Mouse (Mus musculus): ENCODE measurements around the gene Lcat. TPM values are rescaled to one million over a fixed set of nuclear protein-coding genes. Genes with fewer than 3 reads are reported as not detected.

The Lcat gene
- total RNA-seq, 2 experiments from 2014 or later: 26.7 to 29.0 TPM

DNA sequence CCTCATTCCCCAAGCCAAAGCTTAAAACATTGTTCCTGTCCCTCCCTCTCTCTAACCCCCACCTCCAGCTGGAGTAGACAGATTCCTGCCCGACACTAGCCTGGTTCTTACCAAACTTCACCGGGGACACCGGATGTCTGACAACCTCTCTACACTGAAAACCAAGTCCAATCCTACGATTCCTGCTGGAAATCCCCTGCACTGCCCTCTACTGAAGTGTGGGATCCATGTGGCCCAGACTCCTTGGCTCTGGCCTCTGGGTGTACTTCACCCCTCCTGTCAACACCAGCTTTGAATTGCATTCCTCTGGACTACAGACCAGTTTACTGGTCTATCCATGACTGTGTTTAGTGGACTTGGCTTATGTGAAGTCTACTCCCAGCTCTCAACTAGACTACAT is 13.4 kb upstream of the Lcat start:
- intact Hi-C loops (cut with DNase I): no loop called here
- no peak for DNase-seq (ENCODE audit: low spot score in 2 of 2)

DNA sequence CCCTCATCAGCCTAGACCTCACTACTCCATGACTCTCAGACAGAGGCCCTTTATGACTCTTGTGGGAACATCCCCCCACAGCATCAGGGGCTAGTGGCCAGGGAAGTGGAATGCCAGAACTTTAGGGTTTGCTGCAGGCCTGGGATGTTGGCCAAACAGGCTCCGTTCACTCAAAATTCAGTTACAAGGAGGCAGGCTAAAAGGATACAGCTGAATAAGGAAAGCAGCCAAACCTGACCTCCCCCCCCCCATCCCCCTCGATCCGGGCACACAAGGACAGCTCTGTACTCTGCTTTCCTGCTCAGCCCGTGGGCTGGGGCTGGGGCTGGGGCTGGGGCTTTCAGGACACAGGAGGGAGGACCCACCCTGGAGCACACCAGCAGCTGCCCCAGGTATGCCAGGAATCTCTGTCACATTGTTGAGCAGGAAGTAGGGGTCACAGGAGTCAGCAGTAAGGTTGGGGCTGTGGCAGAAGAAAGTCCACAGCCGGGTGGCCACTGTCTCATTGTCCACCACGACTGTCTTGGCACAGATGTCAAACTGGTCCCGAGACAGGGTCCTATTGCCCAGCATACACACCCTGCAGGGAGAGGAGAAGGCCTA is 8.0 kb upstream of the Lcat start:
- no peak for DNase-seq (ENCODE audit: low spot score in 2 of 2)
- intact Hi-C loops (cut with DNase I): no loop called here

DNA sequence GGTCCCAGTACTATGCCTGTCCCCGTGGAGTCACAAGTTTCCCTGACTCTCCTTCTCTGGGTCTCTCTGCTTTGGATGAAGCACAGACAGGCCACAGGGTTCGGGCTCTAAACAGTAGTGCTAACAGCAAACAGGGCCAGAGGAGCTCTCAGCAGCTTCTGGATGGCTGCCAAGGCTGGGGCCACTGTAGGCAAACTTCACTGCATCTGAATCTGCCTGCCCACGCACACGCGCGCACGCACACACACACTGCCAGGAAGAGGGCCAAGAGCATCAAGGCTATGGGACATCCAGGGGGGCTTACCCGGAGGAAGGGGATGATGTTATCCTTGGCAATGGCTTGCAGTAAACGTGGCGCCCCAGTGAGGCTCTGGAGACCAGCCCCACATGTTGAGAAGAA is 6.2 kb upstream of the Lcat start:
- intact Hi-C loops (cut with DNase I): no loop called here
- DNase-seq (ENCODE audit: low spot score in 2 of 2): peak in 1 of 2 experiments; percentile 39

DNA sequence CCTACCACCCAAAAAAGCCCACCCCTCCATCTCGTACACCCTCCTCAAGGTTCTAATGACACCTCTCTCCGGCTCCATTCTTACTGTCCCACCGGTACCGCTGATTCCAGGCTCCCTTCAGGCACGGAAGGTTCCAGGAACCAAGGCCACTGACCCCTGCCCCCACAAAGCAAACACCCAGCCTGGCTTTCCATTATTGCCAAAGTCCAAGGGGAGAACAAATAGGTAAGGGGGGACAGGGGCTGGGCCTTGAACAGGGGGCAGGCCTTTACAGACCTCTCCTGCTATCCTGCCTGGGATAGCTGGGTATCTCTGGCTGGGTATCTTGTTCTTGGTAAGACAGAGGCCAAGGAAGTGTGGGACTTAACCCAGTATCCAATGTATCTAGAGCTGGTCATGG is 640 bp downstream of the Lcat start:
- no peak for DNase-seq (ENCODE audit: low spot score in 2 of 2)

DNA sequence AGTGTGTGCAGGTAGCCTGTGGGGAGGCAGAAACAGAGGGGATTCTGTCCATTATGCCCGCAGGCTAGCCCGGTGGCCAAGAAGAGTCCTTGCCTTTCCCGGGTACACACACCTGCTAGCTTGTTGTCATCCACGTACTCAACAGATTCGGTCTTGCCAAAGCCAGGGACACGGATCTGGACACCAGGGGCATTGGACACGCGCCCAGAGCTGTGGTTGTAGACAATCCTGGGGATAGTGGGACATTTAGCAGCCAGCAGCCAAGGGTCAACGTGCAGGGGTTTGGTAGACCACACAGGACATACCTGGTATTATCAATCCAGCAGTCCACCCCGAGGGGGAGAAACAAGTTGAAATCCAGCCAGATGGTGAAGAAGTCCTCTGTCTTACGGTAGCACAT is 1.2 kb downstream of the Lcat start:
- intact Hi-C loops (cut with DNase I): no loop called here

More for the DNA sequence above, 640 bp downstream of the Lcat start:
- intact Hi-C loops (cut with DNase I): no loop called here

DNA sequence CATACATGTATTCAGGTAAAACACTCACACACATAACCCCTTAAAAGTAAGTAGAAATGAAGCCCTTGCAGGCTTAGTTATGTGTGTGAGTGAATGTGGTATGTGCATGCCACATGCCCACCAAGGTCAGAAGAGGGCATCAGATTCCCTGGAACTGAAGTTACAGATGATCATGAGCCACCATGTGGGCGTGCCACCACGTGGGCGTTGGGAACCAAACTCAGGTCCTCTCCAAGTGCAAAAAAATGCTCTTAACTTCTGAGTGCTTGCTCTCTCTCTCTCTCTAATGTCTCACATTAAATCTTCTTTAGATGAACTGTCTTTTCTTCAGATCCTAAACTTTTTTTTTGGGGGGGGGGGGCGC is 4.9 kb downstream of the Lcat start, which contains the start of gene Psmb10:
Psmb10 (minus strand) TSS at position 139 of the 364 bp plus-strand sequence.
- no peak for DNase-seq (ENCODE audit: low spot score in 2 of 2)
- intact Hi-C loops (cut with DNase I): loop anchor here (2.0 kb wide), 1 partner anchor 27 kb away; no protein-coding TSS in a partner anchor

More for the DNA sequence above, 1.2 kb downstream of the Lcat start:
- DNase-seq (ENCODE audit: low spot score in 2 of 2): no peak

DNA sequence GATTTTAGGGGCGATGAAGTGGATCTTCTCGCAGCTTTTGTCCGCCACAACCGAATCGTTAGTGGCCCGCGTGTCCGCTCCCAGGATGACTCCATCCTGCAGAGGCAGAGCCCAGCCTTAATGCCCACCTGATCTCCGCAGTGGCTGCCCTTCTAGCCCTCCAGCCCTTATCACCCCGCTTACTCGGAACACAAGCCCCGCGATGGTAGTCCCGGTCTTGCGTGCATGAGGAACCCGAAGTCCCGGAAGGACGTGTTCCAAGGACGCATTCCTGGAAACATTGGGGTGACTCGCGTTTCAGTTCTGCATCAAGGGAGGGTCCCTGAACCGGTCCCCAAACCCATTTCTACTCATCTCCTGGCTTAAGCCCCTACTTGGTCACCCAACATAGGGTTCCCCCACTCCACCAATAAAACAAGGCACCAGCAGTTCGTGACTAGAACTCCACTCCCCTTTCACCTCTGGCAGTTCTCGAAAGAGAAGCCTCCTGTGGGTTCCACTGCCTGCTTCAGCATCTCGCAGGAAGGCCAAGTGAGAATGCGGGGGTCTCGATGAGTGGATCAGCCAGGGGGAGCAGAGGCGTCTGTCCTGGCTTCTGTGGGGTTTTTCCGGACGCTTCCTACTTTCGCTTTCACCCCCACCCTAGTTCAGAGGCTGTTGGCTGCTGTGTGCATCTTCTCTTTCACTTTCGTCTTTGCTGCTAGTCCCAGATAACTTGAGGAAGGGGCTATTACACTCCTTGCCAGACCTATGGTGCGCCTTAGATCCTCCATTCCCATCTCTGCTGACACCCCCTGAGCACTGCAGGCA is 5.5 kb downstream of the Lcat start:
- intact Hi-C loops (cut with DNase I): loop anchor here (2.0 kb wide), 1 partner anchor 27 kb away; no protein-coding TSS in a partner anchor
- DNase-seq (ENCODE audit: low spot score in 2 of 2): peak; percentile 61 to 62

DNA sequence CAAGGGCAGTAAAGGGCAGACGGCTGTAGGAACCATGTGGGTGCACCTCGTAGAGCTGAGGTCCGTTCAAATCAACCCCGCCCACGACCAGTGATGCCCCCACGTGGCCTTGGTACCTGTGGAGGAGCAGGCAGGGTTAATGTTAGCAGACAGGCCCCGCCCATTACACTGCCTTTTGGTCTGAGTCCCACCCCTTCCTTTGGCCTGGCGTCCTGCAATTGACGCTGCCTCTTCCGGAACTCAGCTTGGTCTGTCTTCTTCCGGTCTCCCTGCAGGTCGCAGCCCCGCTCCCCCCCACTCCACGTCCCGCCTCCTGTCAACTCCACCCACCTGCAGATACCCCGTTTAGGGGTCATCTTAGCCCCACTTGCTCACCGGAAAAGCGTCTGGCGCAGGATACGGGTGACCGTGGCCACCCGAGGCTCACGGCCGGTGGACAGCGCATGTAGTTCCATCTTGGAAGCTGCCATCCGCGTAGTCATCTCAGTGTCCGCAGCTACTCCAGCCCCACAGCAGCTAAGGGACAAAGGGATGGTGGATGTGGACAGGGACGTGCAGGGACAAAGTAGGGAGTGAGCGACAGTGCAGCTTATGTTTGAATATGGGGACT is 6.2 kb downstream of the Lcat start:
- DNase-seq (ENCODE audit: low spot score in 2 of 2): peak; percentile 87 to 90
- intact Hi-C loops (cut with DNase I): no loop called here

DNA sequence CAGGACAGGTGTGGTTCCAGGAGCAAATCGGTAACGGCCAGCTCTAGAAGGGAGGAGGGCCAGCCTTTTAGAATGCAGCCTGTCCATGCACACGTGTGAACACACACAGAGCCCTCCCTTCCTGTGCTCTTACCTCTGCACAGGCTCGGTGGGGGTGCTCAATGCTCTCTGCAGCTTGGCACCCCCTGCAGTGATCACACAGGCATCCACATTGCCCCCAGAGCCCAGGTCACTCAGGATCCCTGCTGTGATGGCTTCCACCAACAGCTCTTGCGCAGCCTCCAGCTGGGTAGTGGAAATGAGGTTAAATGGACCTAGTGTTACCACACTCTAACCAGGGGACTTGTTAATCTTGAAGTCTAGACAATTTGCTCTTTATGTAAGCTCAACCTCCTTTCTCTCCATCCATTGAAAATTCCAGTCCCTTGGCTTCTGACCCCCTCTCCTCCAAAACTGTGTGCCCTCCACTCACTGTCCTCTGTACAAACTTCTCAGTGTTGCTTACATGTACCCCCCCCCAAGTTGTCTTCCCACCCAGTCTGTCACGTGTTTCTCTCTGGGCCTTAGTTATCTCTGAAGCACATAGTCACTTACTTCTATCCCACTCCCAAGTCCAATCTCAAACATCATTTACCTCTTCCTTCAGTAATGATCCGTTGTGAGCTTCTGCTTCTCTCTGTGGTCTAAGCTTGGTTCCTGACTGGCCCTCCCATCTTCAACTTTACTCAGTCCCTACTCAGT is 7.1 kb downstream of the Lcat start:
- DNase-seq (ENCODE audit: low spot score in 2 of 2): no peak
- intact Hi-C loops (cut with DNase I): no loop called here

DNA sequence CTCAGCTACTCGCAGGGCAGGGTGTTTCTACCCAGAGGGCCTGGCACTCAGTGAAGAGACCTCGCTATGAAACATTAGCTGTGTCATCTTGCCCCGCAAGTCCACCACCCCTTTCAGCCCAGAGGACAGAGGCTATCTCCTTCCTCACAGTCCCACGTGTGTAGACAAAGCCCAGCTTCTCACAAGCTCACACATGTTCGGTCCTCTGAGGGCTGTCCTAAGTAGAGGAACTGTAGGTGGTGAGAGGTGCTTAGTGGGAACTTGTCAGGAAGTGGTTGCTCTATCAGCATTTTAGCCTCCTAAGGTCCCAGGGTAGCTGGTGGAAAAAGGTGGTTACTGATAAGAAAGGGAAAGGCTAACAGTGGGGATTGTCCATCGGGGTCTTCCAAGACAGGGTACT is 8.1 kb downstream of the Lcat start:
- intact Hi-C loops (cut with DNase I): no loop called here
- no peak for DNase-seq (ENCODE audit: low spot score in 2 of 2)

DNA sequence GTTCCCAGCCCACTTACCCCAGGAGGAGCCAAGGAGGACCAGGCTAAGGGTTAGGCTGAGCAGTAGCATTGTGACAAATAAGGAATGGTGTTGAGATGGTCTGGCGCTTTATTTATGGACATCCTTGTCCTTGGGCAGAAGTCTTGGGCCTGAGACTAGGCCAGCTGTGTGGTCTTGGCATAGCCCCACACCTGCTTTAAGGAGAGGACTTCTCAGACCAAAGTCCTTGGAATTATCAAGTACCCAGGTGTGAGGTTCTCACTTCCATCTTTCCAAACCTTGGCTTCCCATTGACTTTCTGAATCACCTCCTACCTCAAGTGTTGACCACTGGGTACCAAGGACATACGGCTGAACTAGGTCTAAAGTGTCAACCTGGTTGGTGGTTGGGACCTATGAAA is 9.4 kb downstream of the Lcat start, which contains the start of gene Ctrl:
Ctrl (minus strand) TSS at position 101 of the 400 bp plus-strand sequence.
- intact Hi-C loops (cut with DNase I): no loop called here
- DNase-seq (ENCODE audit: low spot score in 2 of 2): no peak

DNA sequence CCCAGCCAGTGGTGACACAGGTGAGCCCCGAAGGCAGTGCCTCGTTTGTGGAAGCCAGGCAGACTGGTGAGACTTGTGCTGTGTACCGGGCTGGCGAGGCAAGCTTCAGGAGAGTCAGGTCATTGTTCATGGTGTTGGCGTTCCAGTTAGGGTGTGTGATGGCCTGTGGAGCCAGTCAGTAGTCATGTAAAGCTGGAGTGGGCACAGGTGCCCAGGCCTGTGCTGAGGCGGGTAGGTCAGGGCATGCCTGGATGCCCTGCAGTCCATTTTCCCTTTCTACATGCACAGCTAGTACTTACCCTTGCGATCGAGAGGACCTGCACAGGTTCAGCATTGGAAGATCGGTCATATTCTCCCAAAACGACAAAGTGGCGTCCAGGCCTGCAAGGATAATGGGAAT is 10.7 kb downstream of the Lcat start:
- no peak for DNase-seq (ENCODE audit: low spot score in 2 of 2)
- intact Hi-C loops (cut with DNase I): no loop called here

DNA sequence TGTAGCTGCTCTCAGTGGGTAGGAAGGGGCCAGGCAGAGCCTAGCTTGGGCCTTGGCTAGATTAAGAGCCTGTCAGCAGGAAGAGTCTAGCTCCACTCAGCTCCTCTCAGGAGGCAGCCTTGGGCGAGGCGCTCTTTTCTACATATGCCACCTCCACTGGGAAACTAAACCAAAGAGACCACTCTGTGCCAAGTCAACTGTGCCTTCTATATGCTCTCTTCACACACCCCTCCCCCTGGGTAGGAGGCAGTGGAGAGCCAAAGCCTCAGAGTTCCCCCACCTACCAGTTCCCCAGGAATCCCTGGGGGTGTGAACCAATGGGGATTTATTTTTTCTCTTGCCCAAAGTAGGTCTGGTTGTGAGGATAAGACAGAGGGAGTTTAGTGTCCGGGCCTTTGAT is 11.9 kb downstream of the Lcat start:
- peak; percentile 50 to 66 for DNase-seq (ENCODE audit: low spot score in 2 of 2)
- intact Hi-C loops (cut with DNase I): loop anchor here (2.0 kb wide), 2 partner anchors 38 to 216 kb away; partner anchors contain the start of gene Nrn1l

DNA sequence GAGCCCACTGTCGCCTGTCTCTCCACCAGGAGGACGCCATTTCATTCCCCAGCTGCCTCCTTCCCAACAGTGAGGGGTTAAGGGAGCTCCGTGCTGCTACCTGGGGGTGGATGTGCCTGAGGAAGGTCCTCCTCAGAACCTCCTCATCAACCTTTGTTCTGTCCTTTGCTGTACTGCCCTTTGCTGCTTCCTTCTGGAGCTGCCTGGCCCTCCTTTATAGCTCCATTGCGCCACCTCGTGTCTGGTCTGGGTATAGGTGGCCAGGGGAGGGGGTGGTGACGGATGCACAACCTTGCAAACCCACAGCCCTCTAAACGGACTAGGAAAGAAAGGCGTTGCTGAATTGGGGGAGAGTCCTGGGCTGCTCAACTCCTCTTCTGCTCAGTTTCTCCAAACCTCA is 12.6 kb downstream of the Lcat start:
- intact Hi-C loops (cut with DNase I): loop anchor here (2.0 kb wide), 2 partner anchors 38 to 216 kb away; partner anchors contain the start of gene Nrn1l
- DNase-seq (ENCODE audit: low spot score in 2 of 2): peak; percentile 80 to 82

DNA sequence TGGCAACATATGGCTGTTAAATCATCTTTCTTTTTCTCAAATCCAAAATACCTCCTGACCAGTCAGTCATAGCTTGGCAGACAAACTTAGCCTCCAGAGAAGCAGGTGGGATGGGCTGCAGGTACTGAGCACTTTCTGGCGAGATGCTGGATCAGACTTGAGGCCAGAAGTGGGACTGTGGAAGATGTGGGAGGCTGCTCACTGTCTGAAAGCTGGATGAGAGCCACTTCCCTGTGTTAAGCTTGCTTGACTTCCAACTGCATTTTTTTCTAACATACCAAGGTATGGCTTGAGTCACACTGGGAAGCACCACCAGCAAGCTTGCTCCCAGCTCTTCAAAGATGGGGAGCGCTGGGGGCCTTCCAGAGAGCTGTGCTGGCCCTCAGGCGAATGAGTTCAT is 18.1 kb downstream of the Lcat start:
- intact Hi-C loops (cut with DNase I): no loop called here
- DNase-seq (ENCODE audit: low spot score in 2 of 2): peak in 1 of 2 experiments; percentile 41

DNA sequence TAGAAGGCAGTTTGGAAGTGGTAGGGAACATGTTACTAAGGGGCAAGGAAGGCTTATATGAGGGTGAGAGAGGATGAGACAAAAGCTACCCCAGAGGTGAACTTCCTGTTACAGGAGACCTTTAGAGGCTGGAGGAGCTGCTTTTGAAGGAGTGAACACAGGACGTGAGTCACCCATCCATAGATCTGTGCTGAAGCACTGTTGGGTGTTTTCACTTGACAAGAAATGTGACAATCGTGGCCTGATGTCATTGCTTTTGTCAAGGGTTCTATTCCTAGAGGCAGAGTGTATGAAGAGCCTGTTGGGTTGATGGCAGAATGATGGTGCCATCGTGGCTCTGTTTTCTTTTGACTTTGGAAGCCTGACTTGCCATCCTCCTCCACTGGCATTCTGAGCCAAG is 23.8 kb downstream of the Lcat start:
- DNase-seq (ENCODE audit: low spot score in 2 of 2): no peak
- intact Hi-C loops (cut with DNase I): no loop called here

DNA sequence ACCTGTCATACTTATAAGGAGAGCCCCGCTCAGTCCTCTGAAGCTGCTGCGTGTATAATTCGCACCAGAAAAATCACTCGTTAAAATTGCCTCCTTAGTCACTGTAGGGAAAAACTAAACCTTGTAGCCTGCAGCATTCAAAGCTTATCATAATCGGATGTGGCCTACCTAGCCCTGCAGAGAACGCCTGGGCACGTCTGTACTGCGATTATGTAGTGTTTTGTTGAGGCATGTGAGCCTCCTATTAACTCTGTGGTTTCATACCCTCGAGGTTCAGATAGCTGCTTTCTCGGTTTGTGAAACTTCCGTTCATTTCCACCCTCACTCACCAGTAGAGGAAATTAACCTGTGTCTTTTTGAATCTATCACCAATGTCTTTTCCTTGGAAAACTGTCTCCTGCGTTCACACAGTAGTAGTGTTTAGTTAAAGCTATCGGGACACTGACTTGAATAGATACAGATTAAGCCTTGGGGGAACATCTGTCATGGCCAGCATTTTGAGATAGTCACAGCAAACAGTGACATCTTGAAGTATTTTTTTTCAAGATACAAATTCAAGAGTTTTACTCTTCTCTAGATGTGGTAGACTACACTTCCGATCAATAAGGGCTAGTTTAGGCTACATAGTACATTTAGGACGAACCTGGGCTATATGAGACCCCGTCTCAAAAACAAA is 42.1 kb downstream of the Lcat start:
- DNase-seq (ENCODE audit: low spot score in 2 of 2): no peak
- intact Hi-C loops (cut with DNase I): no loop called here

DNA sequence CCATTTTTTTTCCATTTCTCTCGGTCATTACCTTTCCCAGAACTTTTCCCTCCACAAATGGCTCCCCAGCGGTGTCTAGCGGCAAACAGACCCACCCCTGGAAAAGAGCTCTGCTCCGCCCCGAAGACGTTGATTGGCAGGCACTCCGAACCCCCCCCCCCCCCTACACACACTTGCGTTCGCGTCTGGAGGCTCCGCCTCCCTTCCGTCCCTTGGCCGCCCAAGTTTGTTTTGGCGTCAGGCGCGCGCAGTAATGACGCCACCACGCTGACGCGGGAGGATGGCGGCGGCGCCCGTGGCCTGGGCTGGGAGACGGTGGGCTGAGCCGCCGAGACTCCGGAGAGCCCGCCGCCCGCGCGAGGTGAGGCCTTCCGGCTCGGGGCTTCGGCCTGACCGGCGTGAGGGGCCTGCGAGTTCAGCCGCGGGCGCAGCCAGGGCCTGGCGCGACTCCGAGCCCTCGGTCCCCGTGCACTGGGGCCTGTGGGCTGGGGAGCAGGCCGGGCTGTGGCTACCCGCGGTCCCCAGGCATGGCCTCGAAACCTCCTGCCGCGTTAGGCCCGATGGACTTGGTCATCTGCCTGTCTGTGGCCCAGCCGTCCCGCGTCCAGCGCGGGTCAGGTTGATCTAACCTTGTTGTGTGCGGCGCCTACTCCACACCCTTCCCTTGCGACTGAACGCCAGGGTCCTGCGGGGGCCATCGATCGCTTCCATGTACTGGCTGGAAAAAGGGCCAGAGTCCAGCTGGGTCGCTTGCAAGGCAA is 42.8 kb downstream of the Lcat start, which contains the start of gene Pskh1:
Pskh1 (plus strand) TSS at position 262 of the 761 bp plus-strand sequence.
- DNase-seq (ENCODE audit: low spot score in 2 of 2): peak; percentile 93 to 94
- intact Hi-C loops (cut with DNase I): no loop called here

All from left cerebral cortex, postnatal 36 days (tissue).